Comparison of ENCODE assay signal across 18 mouse cellular contexts in genomic region chr2:156903367-156903766, GRCm38 (mm10). TPM values are rescaled to one million over a fixed set of nuclear protein-coding genes. Genes with fewer than 3 reads are reported as not detected.
DNase-seq lines count a peak whose midpoint lies in the region; ATAC-seq and TF ChIP-seq lines count a peak whose summit lies in the region.
"Had no signal": no experiment of that assay in that cellular context is flagged by ENCODE, and none has a peak within 500 bp of the region (broad histone marks: within the 10 kb centered on the region; RNA-seq: fewer than 3 reads in every experiment).

No protein-coding gene starts in this region.

- H3K9ac ChIP-seq in liver, postnatal 0 days (replicated peaks): no peak overlapping the region
- no peak overlapping the region for H3K9ac ChIP-seq in liver, embryonic 12.5 days
- H3K9ac ChIP-seq in MEL (ENCODE audit: control insufficient read depth, low read depth, low read length, poor library complexity, severe bottlenecking): no peak overlapping the region
- H3K9ac ChIP-seq in kidney, embryonic 16.5 days (replicated peaks; ENCODE audit: low read length): no peak overlapping the region
- no peak overlapping the region for H3K9ac ChIP-seq in midbrain, embryonic 15.5 days
- H3K9ac ChIP-seq: lung, embryonic 15.5 days; neural tube, embryonic 13.5 days had no signal

- H3K79me2 ChIP-seq in MEL (ENCODE audit: control insufficient read depth, insufficient read depth, low read length, poor library complexity): no peaks in the 10 kb centered on the region

- no peaks in the 10 kb centered on the region for H3K36me3 ChIP-seq in liver, postnatal 0 days (replicated peaks; ENCODE audit: insufficient read depth, low read length)
- no peaks in the 10 kb centered on the region for H3K36me3 ChIP-seq in liver, embryonic 12.5 days
- H3K36me3 ChIP-seq in MEL (ENCODE audit: control insufficient read depth in 1 of 2, insufficient read depth in 2 of 2, low read length in 2 of 2): no peaks in the 10 kb centered on the region
- no peaks in the 10 kb centered on the region for H3K36me3 ChIP-seq in kidney, embryonic 16.5 days (ENCODE audit: insufficient read depth, low read length)
- no peaks in the 10 kb centered on the region for H3K36me3 ChIP-seq in midbrain, embryonic 15.5 days (replicated peaks)
- H3K36me3 ChIP-seq: lung, embryonic 15.5 days; neural tube, embryonic 13.5 days had no signal

- 40% methylated on average over 2 of the region's 2 CpGs for WGBS in liver, postnatal 0 days (ENCODE audit: insufficient replicate concordance)
- WGBS in liver, embryonic 12.5 days (ENCODE audit: insufficient replicate concordance): 22% methylated on average over 2 of the region's 2 CpGs
- 37% methylated on average over 2 of the region's 2 CpGs for WGBS in kidney, embryonic 16.5 days
- WGBS in midbrain, embryonic 15.5 days: 31% methylated on average over 2 of the region's 2 CpGs

- TF ChIP-seq EP300 in liver, postnatal 0 days (IDR thresholded peaks at IDR 0.05; ENCODE audit: low read depth): no peak
- no peak for TF ChIP-seq EP300 in MEL (IDR thresholded peaks at IDR 0.05; ENCODE audit: low read depth in 1 of 2, low read length in 2 of 2)

- H3K27ac ChIP-seq in liver, postnatal 0 days (ENCODE audit: low read depth): no peak overlapping the region
- H3K27ac ChIP-seq in liver, embryonic 12.5 days: no peak overlapping the region
- H3K27ac ChIP-seq in MEL (ENCODE audit: control insufficient read depth, low read depth, low read length): no peak overlapping the region
- no peak overlapping the region for H3K27ac ChIP-seq in kidney, embryonic 16.5 days (ENCODE audit: low read length)
- no peak overlapping the region for H3K27ac ChIP-seq in midbrain, embryonic 15.5 days
- H3K27ac ChIP-seq: lung, embryonic 15.5 days; neural tube, embryonic 13.5 days had no signal

- peak; percentile 55 for TF ChIP-seq CTCF in liver, postnatal 0 days (IDR thresholded peaks at IDR 0.05; ENCODE audit: low read depth)
- TF ChIP-seq CTCF in MEL (IDR thresholded peaks at IDR 0.05 in 2 of 3, conservative IDR thresholded peaks at IDR 0.05 in 1 of 3; ENCODE audit: control insufficient read depth in 1 of 3, insufficient read depth in 1 of 3, low read depth in 2 of 3, low read length in 3 of 3, poor library complexity in 1 of 3, severe bottlenecking in 1 of 3): peak; percentile 21 to 42 (median 29); a peak in 4 of 6 replicates

- TF ChIP-seq POLR2A in MEL (IDR thresholded peaks at IDR 0.05; ENCODE audit: control insufficient read depth in 1 of 2, insufficient read depth in 1 of 2, low read depth in 1 of 2, low read length in 2 of 2, poor library complexity in 1 of 2): no peak

- H3K4me1 ChIP-seq in liver, postnatal 0 days (ENCODE audit: insufficient read depth): peaks cover 1% of the 10 kb centered on the region
- peaks cover 12% of the 10 kb centered on the region for H3K4me1 ChIP-seq in liver, embryonic 12.5 days
- no peaks in the 10 kb centered on the region; a peak in 1 of 4 replicates for H3K4me1 ChIP-seq in MEL (ENCODE audit: control insufficient read depth in 1 of 2, insufficient read depth in 2 of 2, low read length in 2 of 2)
- H3K4me1 ChIP-seq in kidney, embryonic 16.5 days (ENCODE audit: insufficient read depth, low read length): no peaks in the 10 kb centered on the region
- no peaks in the 10 kb centered on the region for H3K4me1 ChIP-seq in midbrain, embryonic 15.5 days
- H3K4me1 ChIP-seq: neural tube, embryonic 13.5 days had no signal

- no peak for ATAC-seq in liver, postnatal 0 days
- ATAC-seq in liver, embryonic 12.5 days: no peak
- ATAC-seq in kidney, embryonic 16.5 days (ENCODE audit: low FRiP score, low TSS enrichment): no peak
- ATAC-seq in midbrain, embryonic 15.5 days (replicated peaks): no peak

- H3K27me3 ChIP-seq in liver, postnatal 0 days (ENCODE audit: insufficient read depth, low read length): no peaks in the 10 kb centered on the region
- H3K27me3 ChIP-seq in liver, embryonic 12.5 days (replicated peaks): no peaks in the 10 kb centered on the region
- peaks cover 0 to 1% of the 10 kb centered on the region in 2 experiments; a peak in 2 of 4 replicates for H3K27me3 ChIP-seq in MEL (ENCODE audit: control insufficient read depth in 1 of 2, insufficient read depth in 2 of 2, low read length in 2 of 2)
- H3K27me3 ChIP-seq in kidney, embryonic 16.5 days (ENCODE audit: insufficient read depth, low read length): no peaks in the 10 kb centered on the region
- H3K27me3 ChIP-seq in midbrain, embryonic 15.5 days (replicated peaks): no peaks in the 10 kb centered on the region
- H3K27me3 ChIP-seq: lung, embryonic 15.5 days; neural tube, embryonic 13.5 days had no signal

- no peak overlapping the region for H3K4me2 ChIP-seq in liver, postnatal 0 days (ENCODE audit: low read depth, low read length)
- H3K4me2 ChIP-seq in liver, embryonic 12.5 days: no peak overlapping the region
- no peak overlapping the region for H3K4me2 ChIP-seq in kidney, embryonic 16.5 days (replicated peaks; ENCODE audit: low read depth, low read length)
- H3K4me2 ChIP-seq in midbrain, embryonic 15.5 days: no peak overlapping the region
- H3K4me2 ChIP-seq: lung, embryonic 15.5 days; neural tube, embryonic 13.5 days had no signal

- H3K4me3 ChIP-seq in liver, postnatal 0 days (ENCODE audit: low read depth, low read length): no peak overlapping the region
- no peak overlapping the region for H3K4me3 ChIP-seq in liver, embryonic 12.5 days
- H3K4me3 ChIP-seq in MEL (ENCODE audit: control insufficient read depth in 1 of 2, insufficient read depth in 1 of 2, low read depth in 2 of 2, low read length in 2 of 2): no peak overlapping the region
- H3K4me3 ChIP-seq in kidney, embryonic 16.5 days (ENCODE audit: low read length): no peak overlapping the region
- no peak overlapping the region for H3K4me3 ChIP-seq in midbrain, embryonic 15.5 days
- H3K4me3 ChIP-seq: lung, embryonic 15.5 days; neural tube, embryonic 13.5 days had no signal

- TF ChIP-seq RAD21 in MEL (IDR thresholded peaks at IDR 0.05; ENCODE audit: low read depth, low read length): peak; percentile 37

- DNase-seq in cerebellum, postnatal 14 days: peak; percentile 54 to 61
- no peak for DNase-seq in cerebellum, adult 11 months
- no peak for DNase-seq in liver, postnatal 0 days
- no peak for DNase-seq in MEL (ENCODE audit: low read depth, low spot score)
- peak; percentile 21 for DNase-seq in induced T-regulatory cell, adult 2 months (ENCODE audit: low read depth)
- DNase-seq: adrenal gland, postnatal 14 days; heart, adult 11 months; heart, postnatal 36 days; kidney, adult 11 months; left cerebral cortex, postnatal 4 days; midbrain, embryonic 14.5 days; right cerebral cortex, adult 18-20 months; thymus, postnatal 36 days had no signal

- H3K9me3 ChIP-seq in liver, postnatal 0 days (ENCODE audit: low read length): no peaks in the 10 kb centered on the region
- H3K9me3 ChIP-seq in liver, embryonic 12.5 days (replicated peaks): no peaks in the 10 kb centered on the region
- H3K9me3 ChIP-seq in MEL (replicated peaks; ENCODE audit: insufficient read depth, low read length): no peaks in the 10 kb centered on the region
- H3K9me3 ChIP-seq in kidney, embryonic 16.5 days (ENCODE audit: low read length): no peaks in the 10 kb centered on the region
- H3K9me3 ChIP-seq in midbrain, embryonic 15.5 days: no peaks in the 10 kb centered on the region
- H3K9me3 ChIP-seq: lung, embryonic 15.5 days; neural tube, embryonic 13.5 days had no signal

TF ChIP-seq in MEL, 35 proteins besides CTCF, POLR2A, EP300 and RAD21:
- TF ChIP-seq ETS1 (IDR thresholded peaks at IDR 0.05; ENCODE audit: low read depth, low read length) (no peak), SMC3 (IDR thresholded peaks at IDR 0.05; ENCODE audit: low read depth, low read length) (peak; percentile 33)

RNA-seq across cellular contexts. Expression of gene Sla2, which starts 16.4 kb away (rescaled TPM):
- polyA plus RNA-seq in liver, postnatal 0 days (2015; fragmentation: Nextera tagmentation; extraction: Ambion mirVana): 1.8 and 2.4 TPM in 2 replicates
- polyA plus RNA-seq in liver, embryonic 12.5 days (2016; fragmentation: Nextera tagmentation; extraction: Ambion mirVana): 6.2 and 7.1 TPM in 2 replicates
- 7.7 and 9.0 TPM in 2 replicates for total RNA-seq in MEL (2012; rRNA removed)
- polyA plus RNA-seq in MEL (2012; ENCODE audit: insufficient read depth in 1 of 2, insufficient read length in 2 of 2, low read depth in 1 of 2, low replicate concordance in 2 of 2, missing spikeins in 1 of 2): under 1 TPM in 1 of 2 experiments, not detected in 1; 0.40 TPM
- polyA plus RNA-seq in kidney, embryonic 16.5 days (2015; fragmentation: Nextera tagmentation; extraction: Ambion mirVana): 0.14 and 0.36 TPM in 2 replicates
- 0.18 and 0.19 TPM in 2 replicates for polyA plus RNA-seq in midbrain, embryonic 15.5 days (2015; fragmentation: Nextera tagmentation; extraction: Ambion mirVana)
- total RNA-seq: heart, postnatal 36 days had no signal
- polyA plus RNA-seq: neural tube, embryonic 13.5 days had no signal

RNA-seq across cellular contexts. Expression of gene Rab5if, which starts 40.4 kb away (rescaled TPM):
- 190 and 216 TPM in 2 replicates for polyA plus RNA-seq in liver, postnatal 0 days (2015; fragmentation: Nextera tagmentation; extraction: Ambion mirVana)
- 250 and 266 TPM in 2 replicates for polyA plus RNA-seq in liver, embryonic 12.5 days (2016; fragmentation: Nextera tagmentation; extraction: Ambion mirVana)
- 211 and 226 TPM in 2 replicates for total RNA-seq in MEL (2012; rRNA removed)
- polyA plus RNA-seq in MEL (2012; ENCODE audit: insufficient read depth in 1 of 2, insufficient read length in 2 of 2, low read depth in 1 of 2, low replicate concordance in 2 of 2, missing spikeins in 1 of 2): 100 to 1,000 TPM; 263 to 315 TPM
- polyA plus RNA-seq in kidney, embryonic 16.5 days (2015; fragmentation: Nextera tagmentation; extraction: Ambion mirVana): 167 and 168 TPM in 2 replicates
- 135 and 139 TPM in 2 replicates for polyA plus RNA-seq in midbrain, embryonic 15.5 days (2015; fragmentation: Nextera tagmentation; extraction: Ambion mirVana)

RNA-seq across cellular contexts. Expression of gene 4930518I15Rik, which starts 45.6 kb away (rescaled TPM):
- 1.2 and 1.8 TPM in 2 replicates for polyA plus RNA-seq in liver, postnatal 0 days (2015; fragmentation: Nextera tagmentation; extraction: Ambion mirVana)
- polyA plus RNA-seq in liver, embryonic 12.5 days (2016; fragmentation: Nextera tagmentation; extraction: Ambion mirVana): 2.5 and 2.7 TPM in 2 replicates
- 0.23 TPM in 1 of 2 replicates, not detected in the other for total RNA-seq in MEL (2012; rRNA removed)
- under 1 TPM in 1 of 2 experiments, not detected in 1; 0.60 TPM for polyA plus RNA-seq in MEL (2012; ENCODE audit: insufficient read depth in 1 of 2, insufficient read length in 2 of 2, low read depth in 1 of 2, low replicate concordance in 2 of 2, missing spikeins in 1 of 2)
- polyA plus RNA-seq in kidney, embryonic 16.5 days (2015; fragmentation: Nextera tagmentation; extraction: Ambion mirVana): 8.0 and 9.9 TPM in 2 replicates
- 11.3 and 11.6 TPM in 2 replicates for polyA plus RNA-seq in midbrain, embryonic 15.5 days (2015; fragmentation: Nextera tagmentation; extraction: Ambion mirVana)

Comparison
In these comparisons a context has a peak if more than half of its experiments do, and no peak if none do; other contexts are left out.
1. DNase-seq: peak in cerebellum, postnatal 14 days (2 of 2) and induced T-regulatory cell, adult 2 months (single experiment); none in cerebellum, adult 11 months (single experiment), liver, postnatal 0 days (single experiment) and MEL (single experiment).